Mouse (Mus musculus) liver, embryonic 14.5 days (tissue): ENCODE results near the gene Stip1.
A peak's percentile ranks its signal among the peaks of the same experiment; 100 is the strongest.

Experiments used
- CTCF ChIP-seq: IDR thresholded peaks from 2 replicates; pipeline ENCODE4 v1.5.1; 2016; ENCODE audit warnings: antibody characterized with exemption, low read depth, control low read depth
- EP300 ChIP-seq: IDR thresholded peaks from 2 replicates; pipeline ENCODE4 v1.6.1; 2016; ENCODE audit warnings: antibody characterized with exemption, low read depth

DNA sequence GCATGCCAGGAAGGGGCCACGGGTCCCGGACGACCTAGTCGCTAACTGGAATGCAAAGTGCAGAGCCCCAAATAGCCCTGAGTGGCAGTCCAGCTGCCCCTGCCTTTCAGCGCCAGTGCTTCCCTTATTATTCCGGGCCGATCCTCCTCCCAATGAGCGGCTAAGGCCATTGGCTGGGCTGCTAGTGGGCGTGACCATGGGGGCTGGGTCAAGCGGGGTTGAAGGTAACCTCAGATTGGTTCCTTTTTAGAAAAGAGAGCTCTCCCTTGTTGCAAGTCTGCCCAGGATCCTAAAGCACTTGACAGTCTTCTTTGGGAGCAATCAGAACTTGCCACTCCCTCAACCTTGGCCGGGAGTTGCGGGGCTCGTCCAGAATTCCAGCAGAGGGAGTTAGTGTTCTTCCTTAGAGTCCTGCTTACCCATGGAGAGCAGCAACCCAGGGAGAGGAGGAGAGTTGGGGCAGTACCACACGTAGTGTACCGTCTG, 18.0 kb upstream of the Stip1 start:
- 0 out of 2 replicates have a peak, but pooled peaks have one; percentile 7 for TF ChIP-seq CTCF
- no peak for TF ChIP-seq EP300
